Mouse (Mus musculus): ENCODE data around the gene Espn.

DNA sequence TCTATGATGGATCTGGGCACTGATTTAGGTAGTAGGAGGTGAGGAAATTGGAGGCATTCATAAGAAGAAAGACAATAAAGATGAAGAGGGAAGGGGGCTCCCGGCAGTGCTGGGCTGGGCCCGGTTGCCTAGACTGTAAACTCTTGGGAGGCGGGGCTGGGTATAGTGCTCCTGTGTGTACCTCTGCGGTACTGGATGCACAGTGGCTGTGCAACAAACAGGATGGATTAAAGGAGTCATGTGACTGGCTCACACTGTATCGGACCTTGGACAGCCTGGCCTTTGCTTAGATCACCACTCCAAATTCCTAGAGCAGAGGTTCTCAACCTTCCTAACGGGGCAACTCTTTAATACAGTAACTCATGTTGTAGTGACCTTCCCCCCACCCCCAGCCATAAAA, 9.4 kb upstream of the Espn start:
- no peak for TF ChIP-seq CTCF (IDR thresholded peaks at IDR 0.05; ENCODE audit: control insufficient read depth, insufficient read depth, insufficient replicate concordance, low read depth, low read length)
- no peak for TF ChIP-seq POLR2A (IDR thresholded peaks at IDR 0.05; ENCODE audit: control insufficient read depth, low read depth, low read length)
